Mouse (Mus musculus): ENCODE data around the gene Gna11. TPM values are rescaled to one million over a fixed set of nuclear protein-coding genes. Genes with fewer than 3 reads are reported as not detected.

Gene Gna11
- total RNA-seq, 2 experiments from 2014 or later, result 63.8 to 72.7 TPM

- DNase-seq, result no peak
Measured at GRCm38 (mm10) chr10:81565257-81566228, 20.6 kb upstream of the Gna11 start.

GRCm38 (mm10) chr10:81564734-81565133 is 19.7 kb upstream of the Gna11 start:
- peak; percentile 66 for DNase-seq

GRCm38 (mm10) chr10:81564216-81564615 is 19.2 kb upstream of the Gna11 start:
- DNase-seq, result peak; percentile 74

GRCm38 (mm10) chr10:81563481-81563880 is 18.5 kb upstream of the Gna11 start:
- peak; percentile 79 for DNase-seq

GRCm38 (mm10) chr10:81562411-81562810 is 17.4 kb upstream of the Gna11 start:
- DNase-seq, result no peak

- DNase-seq, result peak; percentile 66
Measured at GRCm38 (mm10) chr10:81560719-81561459, 15.9 kb upstream of the Gna11 start.

- DNase-seq, result peak; percentile 88
Measured at GRCm38 (mm10) chr10:81559627-81560539, 14.9 kb upstream of the Gna11 start.

- peak; percentile 96 for DNase-seq
Measured at GRCm38 (mm10) chr10:81559163-81559626, 14.2 kb upstream of the Gna11 start, which contains the start of gene Aes. Gene Aes (plus strand): TSS chr10:81559488.

- DNase-seq, result no peak
Measured at GRCm38 (mm10) chr10:81557491-81557890, 12.5 kb upstream of the Gna11 start.

- DNase-seq, result no peak
Measured at GRCm38 (mm10) chr10:81556282-81556681, 11.3 kb upstream of the Gna11 start.

- no peak for DNase-seq
Measured at GRCm38 (mm10) chr10:81553807-81554755, 9.1 kb upstream of the Gna11 start.

GRCm38 (mm10) chr10:81553232-81553631 is 8.2 kb upstream of the Gna11 start:
- DNase-seq, result no peak

- peak; percentile 87 for DNase-seq
Measured at GRCm38 (mm10) chr10:81551597-81552102, 6.7 kb upstream of the Gna11 start.

GRCm38 (mm10) chr10:81550257-81550656 is 5.3 kb upstream of the Gna11 start:
- peak; percentile 78 for DNase-seq

- DNase-seq, result no peak
Measured at GRCm38 (mm10) chr10:81548944-81549343, 4.0 kb upstream of the Gna11 start.

- DNase-seq, result no peak
Measured at GRCm38 (mm10) chr10:81546788-81547571, 2.0 kb upstream of the Gna11 start.

- DNase-seq, result no peak
Measured at GRCm38 (mm10) chr10:81546332-81546731, 1.3 kb upstream of the Gna11 start.

- no peak for DNase-seq
Measured at GRCm38 (mm10) chr10:81544296-81545160, 462 bp downstream of the Gna11 start.

Data from adrenal gland, postnatal 10 days (tissue).